ENCODE assay signal across 8 mouse cellular contexts in the genomic region with DNA sequence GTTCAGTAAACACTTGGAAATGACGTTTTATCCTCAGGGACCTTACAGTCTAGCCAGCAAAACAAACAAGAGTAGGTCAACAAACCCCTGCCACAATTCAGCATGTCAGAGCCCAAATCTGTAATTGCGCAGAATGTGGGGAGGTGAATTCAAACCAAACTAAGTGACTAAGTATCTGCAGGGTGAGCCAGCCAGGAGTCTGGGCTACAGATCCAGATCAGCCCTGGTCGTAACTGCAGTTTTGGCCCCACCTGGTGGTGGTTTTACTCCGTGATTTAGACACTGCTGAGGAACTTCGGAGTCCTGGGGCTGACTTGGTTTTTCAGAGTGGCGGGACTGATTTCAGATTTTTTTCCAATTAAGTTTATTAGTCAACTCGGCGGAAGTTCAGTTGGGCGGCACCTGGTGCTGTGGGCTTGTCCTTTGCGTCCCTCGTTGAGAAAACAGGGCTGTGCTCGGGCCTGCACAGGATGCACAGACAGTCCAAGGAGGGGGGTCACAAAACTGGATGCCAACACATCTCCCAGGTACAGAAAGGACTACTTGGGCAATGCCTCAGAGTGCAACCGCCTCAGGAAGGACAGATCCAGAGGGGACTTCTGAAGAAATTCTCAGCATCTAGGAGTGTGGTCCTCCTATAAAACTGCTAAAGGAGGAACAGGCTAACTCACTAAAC.
DNase-seq lines count a peak whose midpoint lies in the region; ATAC-seq and TF ChIP-seq lines count a peak whose summit lies in the region.

No protein-coding gene starts in this region.

- no peak overlapping the region for H3K27ac ChIP-seq in liver, postnatal 0 days (ENCODE audit: low read depth)

- TF ChIP-seq CTCF in liver, postnatal 0 days (IDR thresholded peaks at IDR 0.05; ENCODE audit: low read depth), result peak; percentile 53

- H3K9me3 ChIP-seq in liver, postnatal 0 days (ENCODE audit: low read length), result no peaks in the 10 kb centered on the region

- TF ChIP-seq EP300 in liver, postnatal 0 days (IDR thresholded peaks at IDR 0.05; ENCODE audit: low read depth), result no peak

- ATAC-seq in liver, postnatal 0 days, result no peak

- no peak overlapping the region for H3K4me3 ChIP-seq in liver, postnatal 0 days (ENCODE audit: low read depth, low read length)

- WGBS in large intestine, adult 2 months, result 25% methylated on average over 13 of the region's 13 CpGs
- WGBS in liver, postnatal 0 days (ENCODE audit: insufficient replicate concordance), result 40% methylated on average over 13 of the region's 13 CpGs

- DNase-seq in 3T3-L1 (ENCODE audit: low read depth, low spot score), result peak; percentile 81
- peak; percentile 6 to 76 for DNase-seq in adrenal gland, adult (ENCODE audit: inconsistent age in 2 of 2, low spot score in 1 of 2)
- peak; percentile 59 for DNase-seq in embryo, embryonic 9.5 days (ENCODE audit: extremely low spot score)
- DNase-seq in gastrocnemius, postnatal 4 days (ENCODE audit: low spot score in 2 of 2), result peak; percentile 57 to 65
- peak; percentile 40 for DNase-seq in large intestine, adult 2 months (ENCODE audit: low read depth, low spot score)
- DNase-seq in liver, postnatal 0 days, result peak; percentile 46
- DNase-seq in ovary, postnatal 14 days (ENCODE audit: low spot score), result peak; percentile 61
- no peak for DNase-seq in natural killer cell, adult 2 months (ENCODE audit: low spot score in 2 of 2)

- no peaks in the 10 kb centered on the region for H3K4me1 ChIP-seq in liver, postnatal 0 days (ENCODE audit: insufficient read depth)

- H3K9ac ChIP-seq in liver, postnatal 0 days (replicated peaks), result no peak overlapping the region

- H3K4me2 ChIP-seq in liver, postnatal 0 days (ENCODE audit: low read depth, low read length), result no peak overlapping the region

- no peaks in the 10 kb centered on the region for H3K36me3 ChIP-seq in liver, postnatal 0 days (replicated peaks; ENCODE audit: insufficient read depth, low read length)

- no peaks in the 10 kb centered on the region for H3K27me3 ChIP-seq in liver, postnatal 0 days (ENCODE audit: insufficient read depth, low read length)

Comparison
In these comparisons a context has a peak if more than half of its experiments do, and no peak if none do; other contexts are left out.
1. DNase-seq: peak in 3T3-L1 (single experiment), adrenal gland, adult (2 of 2), embryo, embryonic 9.5 days (single experiment), gastrocnemius, postnatal 4 days (2 of 2), large intestine, adult 2 months (single experiment), liver, postnatal 0 days (single experiment) and ovary, postnatal 14 days (single experiment); none in natural killer cell, adult 2 months (0 of 2).